Mouse (Mus musculus): Measurements from ENCODE around the gene Ehmt2.

DNA sequence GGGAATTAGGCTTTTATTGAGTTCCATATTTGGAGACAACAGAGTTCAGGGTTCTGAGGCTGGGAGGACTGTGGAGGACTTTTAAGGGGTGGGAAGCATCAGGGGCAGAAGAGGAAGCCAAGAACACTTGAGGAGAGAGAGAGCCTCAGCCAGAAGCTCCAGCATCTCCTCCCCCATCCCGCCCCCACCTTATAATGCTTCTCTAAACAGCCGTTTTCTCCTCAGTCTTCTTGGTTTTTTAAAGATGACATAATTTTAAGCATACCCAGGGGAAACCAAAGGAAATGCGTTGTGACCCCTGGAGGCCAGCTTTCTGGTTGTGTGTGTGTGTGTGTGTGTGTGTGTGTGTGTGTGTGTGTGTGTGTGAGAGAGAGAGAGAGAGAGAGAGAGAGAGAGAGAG lies 63.9 kb downstream of the Ehmt2 start:
- TF ChIP-seq CTCF (IDR thresholded peaks at IDR 0.05; ENCODE audit: control insufficient read depth, insufficient read depth, low read length): no peak
- TF ChIP-seq POLR2A (IDR thresholded peaks at IDR 0.05; ENCODE audit: borderline replicate concordance, control insufficient read depth, low read depth, low read length): no peak
